Mouse (Mus musculus) ovary, postnatal 10 days (tissue): ENCODE results near the gene 2410137M14Rik.
"Not testable (repeated sequence)": the region's sequence is repeated elsewhere in the genome, so short reads cannot be mapped to it uniquely, and the experiment has no call there.

ENCODE experiments used
- DNase-seq: peaks from one replicate; pipeline ENCODE4 v3.0.0; 2022; ENCODE audit warnings: low spot score

2410137M14Rik gene

GRCm38 (mm10) chr17:36993770-36994325 is 12.8 kb upstream of the 2410137M14Rik start:
- DNase-seq, result no peak

GRCm38 (mm10) chr17:36992336-36993104 is 11.5 kb upstream of the 2410137M14Rik start:
- no peak for DNase-seq

- DNase-seq, result not testable (repeated sequence)
Observed at GRCm38 (mm10) chr17:36990630-36991029, 9.6 kb upstream of the 2410137M14Rik start.

GRCm38 (mm10) chr17:36989437-36989836 is 8.4 kb upstream of the 2410137M14Rik start, which contains the start of gene H2-M5:
H2-M5 (minus strand) TSS chr17:36989537.
- DNase-seq, result no peak

GRCm38 (mm10) chr17:36988475-36988874 is 7.4 kb upstream of the 2410137M14Rik start:
- DNase-seq, result no peak

GRCm38 (mm10) chr17:36982253-36983155 is 1.5 kb upstream of the 2410137M14Rik start:
- DNase-seq, result no peak

- no peak for DNase-seq
Observed at GRCm38 (mm10) chr17:36981845-36982244, 808 bp upstream of the 2410137M14Rik start.

- no peak for DNase-seq
Observed at GRCm38 (mm10) chr17:36973271-36973787, 7.7 kb downstream of the 2410137M14Rik start.

- DNase-seq, result no peak
Observed at GRCm38 (mm10) chr17:36972791-36973190, 8.2 kb downstream of the 2410137M14Rik start.

GRCm38 (mm10) chr17:36971172-36971850 is 9.7 kb downstream of the 2410137M14Rik start:
- DNase-seq, result no peak

- DNase-seq, result no peak
Observed at GRCm38 (mm10) chr17:36970316-36970890, 10.6 kb downstream of the 2410137M14Rik start.

- no peak for DNase-seq
Observed at GRCm38 (mm10) chr17:36966875-36967274, 14.2 kb downstream of the 2410137M14Rik start.

- no peak for DNase-seq
Observed at GRCm38 (mm10) chr17:36961125-36961524, 19.9 kb downstream of the 2410137M14Rik start.

- no peak for DNase-seq
Observed at GRCm38 (mm10) chr17:36958884-36959283, 22.2 kb downstream of the 2410137M14Rik start.

- DNase-seq, result peak; percentile 81
Observed at GRCm38 (mm10) chr17:36957999-36958743, 22.9 kb downstream of the 2410137M14Rik start, which contains the start of the genes Znrd1 and Znrd1as. Znrd1 (minus strand) TSS chr17:36958559. Znrd1as (plus strand) TSS chr17:36958592.

GRCm38 (mm10) chr17:36953062-36953461 is 28.0 kb downstream of the 2410137M14Rik start:
- DNase-seq, result no peak

- DNase-seq, result no peak
Observed at GRCm38 (mm10) chr17:36952631-36953030, 28.4 kb downstream of the 2410137M14Rik start.

GRCm38 (mm10) chr17:36950981-36951947 is 29.8 kb downstream of the 2410137M14Rik start, which contains the start of gene Ppp1r11:
Ppp1r11 (minus strand) TSS chr17:36951741.
- DNase-seq, result peak; percentile 77

GRCm38 (mm10) chr17:36949265-36949664 is 31.8 kb downstream of the 2410137M14Rik start:
- DNase-seq, result no peak
